Mouse (Mus musculus) testis, postnatal 14 days (tissue): ENCODE results near the gene Mmadhc.
A peak's percentile ranks its signal among the peaks of the same experiment; 100 is the strongest.

ENCODE experiments used
- DNase-seq: peaks from one replicate; pipeline ENCODE4 v3.0.0; 2021; ENCODE audit warnings: low spot score

Gene Mmadhc

DNA sequence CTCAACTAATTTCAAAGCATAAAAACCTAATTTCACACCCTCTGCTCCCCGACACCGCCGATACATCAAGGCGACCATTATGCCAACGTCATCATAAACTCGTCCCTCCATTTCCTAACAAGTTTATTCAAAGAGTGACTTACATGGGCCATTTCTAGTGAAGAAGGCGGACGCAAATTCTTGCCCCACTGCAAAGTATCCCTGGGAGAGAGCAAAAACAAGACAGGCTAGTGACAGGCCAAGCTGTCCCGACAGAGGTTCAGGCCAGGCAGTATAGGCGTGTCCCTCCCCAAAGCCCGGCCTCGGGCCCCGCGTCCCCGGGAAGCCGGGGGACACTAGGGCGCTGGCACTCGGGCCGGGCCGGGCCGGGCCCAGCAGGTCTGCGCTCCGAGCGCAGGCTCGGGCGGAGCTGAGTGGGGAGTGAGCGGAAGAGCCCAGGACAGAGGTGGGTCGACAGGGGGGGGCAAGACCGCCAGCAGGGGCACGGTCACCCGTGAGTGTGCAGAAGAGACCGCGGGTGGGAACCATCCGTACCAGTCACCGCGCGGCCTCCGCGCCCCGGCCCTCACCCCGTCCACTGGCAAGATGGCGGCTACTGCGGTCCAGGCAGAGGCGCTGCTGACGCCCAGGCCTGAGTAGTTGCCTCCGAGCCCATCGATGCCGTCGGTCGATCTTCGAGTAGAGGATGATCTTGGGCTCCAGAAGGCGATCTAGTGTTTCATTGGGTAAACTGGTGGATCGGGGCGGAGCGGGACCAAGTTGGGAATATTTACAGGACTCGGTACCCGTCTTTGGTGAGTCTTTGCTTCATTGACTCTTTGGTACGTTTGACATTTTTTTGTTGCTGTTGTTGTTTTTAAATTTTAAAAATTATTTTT is at the start of gene Mmadhc:
TSS of gene Mmadhc (minus strand) at position 693 of the 878 bp plus-strand sequence.
- peak; percentile 95 for DNase-seq

DNA sequence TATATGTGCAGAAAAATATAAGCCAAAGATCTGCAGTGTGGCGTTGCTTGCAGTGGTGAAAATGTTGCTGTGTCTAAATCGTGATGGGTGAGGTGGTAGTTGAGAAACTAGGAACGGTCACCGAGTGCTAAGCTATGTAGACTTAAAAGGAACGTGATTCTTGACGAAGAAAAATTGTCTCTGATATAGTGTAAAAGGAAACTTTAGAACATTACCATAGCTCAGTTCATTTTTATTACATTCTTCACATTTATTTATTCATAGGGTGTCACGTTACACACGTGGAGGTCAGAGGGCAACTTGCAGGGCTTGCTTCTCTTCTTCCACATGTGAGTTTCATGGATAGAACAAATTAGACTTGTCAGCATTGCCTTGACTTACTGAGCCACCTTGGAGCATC is 47.0 kb upstream of the Mmadhc start:
- no peak for DNase-seq

DNA sequence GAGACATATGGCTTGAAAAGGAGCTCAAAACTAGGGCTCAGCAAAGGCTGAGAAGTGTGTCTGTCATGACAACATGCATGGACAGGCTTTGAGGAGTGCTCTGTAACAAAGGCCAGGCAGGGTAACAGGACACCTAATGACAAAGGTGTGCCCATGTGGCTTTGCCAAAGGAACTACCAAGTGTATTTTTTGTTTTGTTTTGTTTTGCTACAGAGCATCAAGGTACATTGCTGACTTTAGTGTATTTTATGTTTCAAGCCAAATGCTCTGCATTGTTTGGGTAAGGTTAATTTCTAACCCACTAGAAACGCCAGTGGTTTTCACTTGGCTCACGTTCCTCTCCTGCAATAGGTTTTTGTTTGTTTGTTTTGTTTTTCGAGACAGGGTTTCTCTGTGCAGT is 42.5 kb upstream of the Mmadhc start:
- DNase-seq, result no peak

DNA sequence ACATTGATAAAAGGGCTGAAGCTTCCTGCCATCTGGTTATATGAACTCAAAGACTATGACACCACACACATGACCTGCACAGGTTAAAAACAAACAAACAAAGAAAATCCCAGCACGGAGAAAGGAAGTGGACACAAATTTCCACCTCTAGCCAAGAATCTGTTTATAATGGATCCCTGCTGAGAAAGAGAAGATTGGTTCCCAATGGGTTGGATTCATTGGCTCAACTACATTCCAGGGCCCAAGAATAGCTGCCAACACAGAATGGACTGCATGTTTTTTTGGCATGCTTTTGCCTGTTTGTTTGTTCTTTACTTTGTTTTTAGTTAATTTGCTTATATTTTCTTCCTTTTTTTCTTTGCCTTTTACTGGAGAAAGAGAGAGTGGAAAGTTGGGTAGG is 41.0 kb upstream of the Mmadhc start:
- no peak for DNase-seq

DNA sequence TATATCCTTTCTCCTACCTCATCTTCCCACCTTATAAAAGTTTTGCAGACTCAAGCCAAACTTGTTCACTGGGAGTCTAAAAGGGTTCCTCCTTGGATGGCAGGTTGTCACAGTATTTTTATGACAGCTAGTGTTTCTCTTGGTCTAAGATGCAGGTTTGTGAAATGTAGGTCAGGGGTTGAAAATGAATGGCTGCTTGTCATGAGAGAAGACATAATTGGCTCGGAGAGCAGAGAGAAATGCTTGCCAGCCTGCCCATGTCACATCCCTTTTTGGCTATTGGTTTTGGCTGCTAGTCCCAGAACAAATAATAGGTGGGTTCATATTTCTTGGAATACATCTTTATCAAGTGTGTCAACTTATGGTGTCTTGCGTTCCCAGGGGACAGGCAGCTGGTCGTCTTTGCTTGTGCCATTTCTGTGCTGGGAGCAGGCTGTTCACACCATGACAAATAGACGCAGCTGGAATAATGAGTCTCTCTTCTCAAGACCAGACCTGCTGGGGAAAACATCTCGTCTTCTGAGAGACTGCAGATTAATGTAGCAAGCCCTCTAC is 35.2 kb upstream of the Mmadhc start:
- no peak for DNase-seq

DNA sequence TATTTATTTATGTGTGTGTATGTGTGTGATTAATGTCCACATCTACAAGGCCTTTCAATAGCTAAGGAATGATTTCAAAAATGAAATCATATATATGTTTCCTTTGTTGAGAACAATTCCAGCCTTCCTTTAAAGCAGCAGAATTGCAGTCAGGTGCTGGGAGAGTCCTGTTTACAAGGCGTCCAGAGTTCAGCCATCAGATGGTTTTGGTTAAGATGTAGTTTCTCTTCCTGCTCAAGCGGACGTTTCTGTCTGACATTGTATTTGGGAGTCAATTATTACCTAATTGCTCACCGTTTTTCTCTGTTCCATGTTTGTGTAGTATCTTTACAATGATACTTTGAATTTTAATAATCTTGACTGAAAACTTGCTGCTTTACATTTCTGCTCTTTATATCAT is 31.6 kb upstream of the Mmadhc start:
- DNase-seq, result no peak

DNA sequence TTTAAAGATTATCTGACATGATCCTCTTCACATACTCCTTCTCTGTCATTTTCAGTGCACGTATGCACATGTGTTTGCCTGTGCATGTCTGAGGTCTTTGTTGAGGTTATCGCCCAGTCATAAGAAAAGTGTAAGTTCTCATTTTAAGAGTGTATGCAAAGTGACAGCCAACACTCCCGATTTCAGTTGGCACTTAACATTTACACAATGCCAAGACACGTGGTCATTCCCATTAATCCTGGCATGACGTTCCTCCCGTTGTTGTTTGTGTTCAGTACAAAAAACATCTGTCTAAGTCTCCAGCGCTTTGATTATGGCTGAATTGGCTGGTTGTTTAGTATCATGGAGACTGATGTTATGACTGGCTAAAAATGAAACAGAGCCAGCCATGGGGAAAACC is 28.2 kb upstream of the Mmadhc start:
- DNase-seq, result no peak

DNA sequence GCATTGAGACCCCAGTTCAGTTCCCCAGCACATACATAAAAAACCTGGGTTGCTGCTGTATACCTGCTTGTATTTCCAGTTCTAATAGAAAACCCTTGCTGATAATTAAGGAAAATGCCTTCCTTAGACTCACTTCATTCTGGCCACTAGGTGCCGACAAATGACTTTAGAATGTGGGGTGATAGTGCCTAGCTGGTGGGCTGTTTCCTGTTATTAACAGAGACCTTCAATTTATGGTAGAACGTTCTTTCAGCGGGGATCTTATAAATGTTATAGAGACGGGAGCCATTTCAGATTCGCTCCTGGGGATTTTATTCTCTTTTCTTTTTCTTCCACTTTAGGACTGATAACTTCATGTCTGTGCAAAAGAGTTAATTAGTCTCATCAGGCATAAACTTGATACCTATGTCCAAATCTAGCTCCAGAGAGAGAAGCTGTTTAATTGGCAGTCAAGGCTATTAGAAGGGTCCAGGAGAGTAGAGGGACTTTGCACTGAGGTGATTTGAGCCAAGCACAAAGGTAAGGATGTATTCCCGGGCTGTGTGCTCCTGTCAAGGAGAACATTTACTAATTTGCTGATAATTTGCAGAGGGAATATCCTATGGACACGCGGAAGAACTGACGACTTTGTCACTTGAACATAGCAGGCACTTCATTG is 10.2 kb upstream of the Mmadhc start:
- no peak for DNase-seq

DNA sequence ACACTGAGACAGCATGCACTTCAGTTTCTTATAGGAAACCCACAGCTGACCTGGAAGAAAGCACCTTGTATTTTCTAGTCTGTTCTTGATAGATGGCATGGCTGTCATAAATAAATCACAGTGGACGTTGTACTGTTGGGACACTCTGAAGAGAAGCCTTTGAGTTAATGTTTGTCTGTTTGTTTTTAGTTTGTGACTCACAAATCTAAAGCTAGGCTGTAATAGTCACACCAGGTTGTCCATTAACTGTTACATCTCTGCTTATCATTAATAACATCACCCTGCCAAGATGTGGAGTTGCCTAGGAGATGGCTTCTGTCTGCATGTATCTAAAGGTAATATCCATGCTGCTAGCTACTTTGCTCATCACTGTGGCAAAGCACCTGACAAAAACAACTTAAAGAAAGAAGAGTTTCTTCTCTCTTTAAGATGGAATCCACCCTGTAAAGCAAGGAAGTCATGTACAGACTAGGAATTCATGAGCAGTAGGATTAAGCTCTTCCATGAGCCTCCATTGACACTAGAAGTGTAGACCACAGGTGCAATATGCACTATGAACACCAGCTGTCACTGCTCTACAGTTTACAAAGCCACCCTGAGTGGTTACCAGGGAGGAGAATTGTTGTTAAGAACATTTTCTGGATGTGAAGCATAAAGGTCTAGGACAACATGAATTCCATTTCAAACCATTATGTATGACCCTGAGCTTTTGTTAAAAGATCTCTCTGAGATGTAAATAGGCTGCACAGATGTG is 8.4 kb upstream of the Mmadhc start:
- DNase-seq, result no peak

DNA sequence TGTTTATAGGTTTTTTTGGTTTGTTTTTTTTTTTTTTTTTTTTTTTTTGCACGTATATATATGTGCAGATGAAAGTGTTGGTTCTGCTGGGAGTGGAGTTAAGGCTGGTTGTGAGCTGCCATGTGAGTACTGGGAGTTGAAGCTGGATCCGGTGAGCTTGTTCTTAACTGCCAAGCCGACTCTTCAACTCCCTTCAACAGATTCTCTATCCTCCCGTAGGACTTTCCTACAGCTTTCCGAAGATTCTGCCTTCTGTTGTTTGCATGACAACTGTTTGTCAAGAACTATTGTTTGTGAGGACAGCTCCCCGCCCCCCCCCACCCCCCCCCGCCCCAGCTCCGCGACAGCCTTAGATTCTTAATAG is 368 bp upstream of the Mmadhc start:
- DNase-seq, result no peak

DNA sequence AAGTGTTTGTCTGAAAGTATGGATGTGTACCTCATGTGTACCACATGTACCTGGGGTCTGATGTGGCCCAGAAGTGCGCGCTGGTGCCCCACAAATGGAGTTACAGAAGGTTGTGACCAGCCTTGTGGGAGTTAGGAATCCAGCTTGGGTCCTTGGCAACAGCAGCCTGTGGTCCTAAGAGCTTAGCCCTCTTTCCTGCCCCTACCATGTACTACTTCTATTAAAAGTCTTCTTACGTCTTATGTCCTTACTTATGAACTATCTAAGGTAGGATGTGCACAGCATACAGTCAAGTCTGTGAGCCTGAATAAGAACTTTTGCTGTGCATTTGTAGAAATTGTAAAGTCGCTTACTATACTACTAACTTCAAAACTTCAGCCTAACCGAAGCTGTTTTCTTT is 1.0 kb downstream of the Mmadhc start:
- DNase-seq, result no peak

DNA sequence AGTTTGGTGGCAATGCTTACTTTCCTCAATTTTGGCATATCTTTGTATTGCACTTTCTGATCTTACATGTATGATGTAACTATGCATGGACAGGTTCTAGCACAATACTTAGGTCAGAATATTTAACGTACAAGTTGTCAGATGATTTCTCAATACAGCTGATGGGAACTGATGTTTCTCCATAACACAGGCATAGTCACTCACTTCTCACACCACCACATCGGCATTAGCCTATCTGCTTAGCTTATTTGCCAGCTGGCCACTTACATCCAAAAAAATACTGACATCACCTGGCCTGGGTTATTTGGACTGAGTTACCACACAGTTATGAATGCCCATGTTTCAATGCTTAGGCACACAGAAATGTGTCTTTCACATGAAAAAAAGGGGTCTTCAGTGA is 2.5 kb downstream of the Mmadhc start:
- no peak for DNase-seq

DNA sequence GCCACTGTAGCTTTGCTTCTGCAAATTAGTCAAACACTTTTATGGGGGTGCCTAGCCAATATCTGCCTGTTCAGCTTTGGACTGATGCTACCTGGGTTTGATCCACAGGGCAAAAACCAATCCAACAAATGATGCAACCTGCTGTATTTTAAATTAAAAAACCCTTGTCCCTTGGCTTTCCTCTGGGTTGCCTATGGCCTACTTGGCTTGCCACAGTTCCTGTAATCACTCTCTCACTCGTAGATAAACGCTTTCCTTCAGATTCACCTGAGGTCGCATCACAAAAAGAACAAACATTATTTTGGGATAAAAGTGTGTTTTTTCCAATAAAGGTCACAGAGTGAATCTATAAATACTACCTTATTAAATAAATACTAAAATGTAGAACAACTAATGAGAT is 3.0 kb downstream of the Mmadhc start:
- DNase-seq, result no peak

DNA sequence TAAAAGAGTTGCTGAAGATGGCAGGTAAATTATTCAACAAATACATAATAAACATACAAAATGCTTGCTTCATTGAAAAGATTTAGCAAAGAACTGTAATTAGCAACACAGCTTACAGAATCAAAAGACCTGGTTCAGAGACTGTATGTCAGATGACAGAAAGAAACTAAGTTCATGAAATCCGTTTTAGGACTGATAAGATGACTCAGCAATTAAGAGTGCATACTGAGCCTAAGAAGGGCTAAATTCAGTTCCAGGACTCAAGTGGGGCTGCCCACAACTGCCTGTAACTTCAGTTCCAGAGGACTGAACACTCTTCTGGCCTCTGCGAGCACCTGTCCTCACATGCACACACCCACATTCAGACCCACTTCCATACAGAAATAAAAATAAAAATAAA is 4.7 kb downstream of the Mmadhc start:
- DNase-seq, result no peak

DNA sequence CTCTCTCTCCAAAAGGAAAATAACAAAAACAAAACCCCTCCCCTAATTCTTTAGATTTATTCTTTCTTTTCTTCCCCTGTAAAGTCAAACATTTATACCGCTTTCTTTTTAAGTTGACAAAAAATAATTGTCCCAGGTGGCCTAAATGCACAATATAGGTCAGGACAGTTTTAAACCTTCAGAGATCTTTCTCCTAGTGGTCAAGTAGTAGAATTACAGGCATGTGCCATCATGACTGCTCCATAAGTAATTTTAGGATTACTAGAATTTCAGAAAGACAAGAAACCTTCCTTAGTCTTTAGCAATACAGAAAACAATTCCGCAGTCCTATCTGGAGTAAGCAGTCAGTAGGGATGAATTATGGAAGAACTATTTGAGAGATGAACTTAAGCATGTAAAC is 5.8 kb downstream of the Mmadhc start:
- DNase-seq, result no peak

DNA sequence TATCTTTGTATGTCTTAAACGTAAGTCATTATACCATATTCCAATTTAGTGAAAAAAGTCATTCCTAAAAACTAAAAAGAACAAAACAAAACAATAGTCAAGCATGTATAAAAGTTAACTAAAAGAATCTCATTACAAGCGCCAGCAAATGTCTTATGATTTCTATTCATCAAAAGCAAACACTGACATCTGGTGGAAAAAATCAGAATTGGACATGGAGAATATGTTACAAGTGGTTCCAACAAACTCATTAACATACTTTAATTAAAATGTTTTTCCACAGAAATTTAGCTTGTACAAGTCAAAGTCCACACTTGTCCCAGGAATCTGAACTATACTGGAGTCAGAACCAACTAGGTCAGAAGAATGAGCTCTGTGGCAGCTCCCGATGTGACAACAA is 11.8 kb downstream of the Mmadhc start:
- DNase-seq, result no peak

DNA sequence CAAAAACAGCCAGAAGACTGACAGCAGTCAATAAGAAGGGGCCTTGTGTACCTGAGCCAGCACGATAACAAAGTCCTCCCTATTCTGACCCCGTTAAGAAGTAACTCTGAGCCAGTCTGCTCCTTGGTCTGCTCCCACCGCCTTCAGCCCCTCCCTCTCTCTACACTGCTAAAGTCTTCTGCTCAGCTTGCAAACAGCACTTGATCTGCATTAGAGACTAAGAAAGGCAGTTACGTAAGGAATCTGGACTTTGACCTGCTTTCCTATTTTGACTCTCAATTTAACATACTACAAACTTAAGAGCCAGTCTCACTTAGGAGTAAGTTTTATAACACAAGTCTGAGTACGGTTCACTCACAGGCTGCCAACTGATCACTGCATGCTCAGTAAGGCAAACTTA is 12.6 kb downstream of the Mmadhc start:
- no peak for DNase-seq

DNA sequence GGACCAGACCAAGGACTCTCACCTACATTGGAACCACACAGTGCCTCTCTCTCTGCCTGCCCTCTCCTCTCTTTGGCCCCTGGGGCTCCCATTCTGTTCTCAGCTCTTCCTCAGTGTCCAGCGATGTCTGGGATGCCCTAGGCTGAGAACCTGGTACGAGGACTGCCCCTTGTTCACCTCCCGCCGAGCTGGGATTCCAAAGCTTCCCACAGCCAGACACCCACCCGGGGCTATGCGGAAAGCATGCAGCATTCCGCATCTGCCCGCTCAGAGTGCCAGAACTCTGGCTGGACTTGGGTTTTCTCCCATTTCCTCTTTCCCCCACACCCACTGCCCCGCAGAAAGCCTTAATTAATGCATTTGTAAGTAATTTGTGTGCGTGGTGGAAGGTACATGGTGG is 19.9 kb downstream of the Mmadhc start:
- DNase-seq, result no peak

DNA sequence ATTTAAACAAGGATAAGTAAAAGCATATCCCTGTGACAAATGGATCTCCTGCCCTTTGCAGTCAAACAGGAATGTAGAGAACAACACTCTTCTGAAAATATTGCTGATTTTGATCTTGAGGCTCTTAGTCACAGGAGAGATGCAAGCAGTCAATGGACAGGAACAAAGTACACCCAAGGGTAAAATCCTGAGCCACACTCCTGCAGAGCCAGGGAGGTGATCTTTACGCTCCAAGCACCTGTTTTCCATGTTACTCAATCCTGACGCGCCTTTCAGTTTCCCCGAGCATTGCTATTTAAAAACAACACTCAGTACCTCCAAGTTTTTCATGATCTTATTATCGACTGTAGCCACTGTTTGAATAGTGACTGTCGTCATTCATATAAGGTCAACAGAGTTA is 23.2 kb downstream of the Mmadhc start:
- DNase-seq, result no peak

DNA sequence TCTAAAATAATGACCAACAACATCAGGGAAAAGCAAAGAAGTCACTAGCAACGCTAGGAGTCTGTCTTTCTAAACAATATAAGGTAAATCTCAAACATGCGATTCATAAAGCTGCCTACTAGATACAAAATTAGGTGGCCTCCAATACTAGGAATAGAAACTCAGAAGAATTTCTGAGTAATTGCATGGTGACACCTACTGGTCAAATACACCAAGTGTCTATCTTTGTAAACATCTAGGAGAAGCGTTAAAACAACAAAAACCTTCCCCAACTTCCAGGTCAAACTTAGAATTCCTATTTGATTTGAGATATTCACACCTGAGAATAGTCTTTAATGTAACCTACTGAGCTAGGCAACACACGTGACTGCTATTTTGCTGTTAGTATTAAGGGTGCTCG is 24.4 kb downstream of the Mmadhc start:
- no peak for DNase-seq

DNA sequence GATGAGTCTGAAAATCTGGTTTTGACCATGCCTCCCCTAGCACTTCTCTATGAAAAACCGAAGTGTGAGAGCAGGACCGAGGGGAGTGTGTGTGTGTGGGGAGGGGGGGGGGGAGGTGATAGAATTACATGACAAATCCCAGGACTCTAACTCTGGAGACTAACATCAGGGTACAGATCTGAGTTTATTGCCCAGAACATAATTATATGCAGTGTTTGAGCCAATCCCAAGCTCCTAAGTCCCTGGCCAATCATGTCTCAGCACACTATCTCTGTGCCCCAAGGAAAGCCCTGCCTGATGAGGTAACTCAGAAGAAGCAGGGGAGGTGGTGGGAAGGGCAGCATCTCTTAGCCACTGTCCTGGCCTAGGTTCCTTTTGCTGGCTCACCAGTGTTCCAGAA is 28.1 kb downstream of the Mmadhc start:
- no peak for DNase-seq

DNA sequence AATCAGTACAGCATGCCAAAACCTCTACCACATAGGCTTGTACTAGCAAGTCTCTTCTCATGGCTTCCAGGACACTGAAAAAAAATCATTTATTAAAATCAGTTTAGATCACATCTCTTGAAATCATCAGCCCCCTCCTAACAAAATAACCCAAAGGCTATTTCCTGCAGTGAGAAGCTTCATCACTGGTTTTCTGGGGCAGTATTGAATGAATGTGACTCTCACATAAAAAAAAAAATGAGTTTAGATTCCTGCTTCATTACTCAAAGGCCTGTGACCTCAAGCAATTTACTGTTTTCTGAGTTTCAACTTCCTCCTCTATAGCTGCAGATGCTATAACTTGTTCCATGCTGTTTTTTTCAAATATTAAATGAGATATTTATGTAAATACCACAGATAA is 29.6 kb downstream of the Mmadhc start:
- no peak for DNase-seq
